Mouse (Mus musculus): ENCODE measurements around the gene Akr1c13. TPM values are rescaled to one million over a fixed set of nuclear protein-coding genes. Genes with fewer than 3 reads are reported as not detected.

Akr1c13 gene
- polyA plus RNA-seq, 1 experiment, result 49.0 TPM

GRCm38 (mm10) chr13:4233536-4234172 lies 42.7 kb downstream of the Akr1c13 start:
- no peak overlapping the region for H3K27ac ChIP-seq (ENCODE audit: insufficient read depth, low read depth, low read length)
- H3K4me3 ChIP-seq (ENCODE audit: insufficient read depth, low read length), result no peak overlapping the region
- no peak for TF ChIP-seq CTCF (IDR thresholded peaks at IDR 0.05; ENCODE audit: low read depth, low read length)
- no peak for TF ChIP-seq POLR2A (IDR thresholded peaks at IDR 0.05; ENCODE audit: borderline replicate concordance, low read depth, low read length)
- no peaks in the 10 kb centered on the region for H3K4me1 ChIP-seq (ENCODE audit: control insufficient read depth, insufficient read depth, low read length)

DNA sequence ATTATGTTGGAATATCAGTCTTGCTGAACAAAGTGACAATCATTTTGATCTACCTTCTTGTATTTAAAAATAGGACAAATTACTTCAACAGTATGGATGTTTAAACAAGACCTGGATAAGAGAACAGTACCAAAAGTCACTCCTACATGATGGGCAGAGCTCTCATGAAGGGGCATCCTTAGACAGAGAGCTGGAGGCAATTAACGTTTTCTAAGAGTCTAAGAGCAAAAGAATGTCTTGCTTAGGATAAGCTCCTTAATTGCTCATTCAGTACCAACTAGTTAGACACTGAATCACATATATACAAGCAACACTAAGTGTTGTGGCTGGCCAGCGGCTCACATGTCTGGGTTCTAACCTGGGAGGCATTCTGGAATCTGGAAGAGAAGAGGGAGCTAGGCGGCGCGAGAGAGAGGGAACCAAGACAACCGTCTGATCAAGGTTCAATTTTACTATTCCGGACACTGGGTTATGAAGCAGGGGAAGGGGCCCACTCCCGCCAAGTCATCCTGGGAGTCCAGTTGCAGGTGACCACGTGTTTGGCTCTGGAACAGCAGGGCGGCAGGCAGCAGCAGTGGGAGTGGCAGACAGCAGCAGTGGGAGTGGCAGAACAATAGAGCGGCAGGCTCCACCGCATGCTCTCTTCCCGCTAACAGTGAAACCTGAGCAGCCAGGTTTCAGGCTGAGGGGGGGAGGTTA lies 54.1 kb downstream of the Akr1c13 start:
- Histone ChIP-seq H3K27ac (ENCODE audit: insufficient read depth, low read depth, low read length) (no peak overlapping the region), H3K4me3 (ENCODE audit: insufficient read depth, low read length) (no peak overlapping the region), H3K4me1 (ENCODE audit: control insufficient read depth, insufficient read depth, low read length) (no peaks in the 10 kb centered on the region)
- no peak for TF ChIP-seq POLR2A (IDR thresholded peaks at IDR 0.05; ENCODE audit: borderline replicate concordance, low read depth, low read length)
- TF ChIP-seq CTCF (IDR thresholded peaks at IDR 0.05; ENCODE audit: low read depth, low read length), result no peak

DNA sequence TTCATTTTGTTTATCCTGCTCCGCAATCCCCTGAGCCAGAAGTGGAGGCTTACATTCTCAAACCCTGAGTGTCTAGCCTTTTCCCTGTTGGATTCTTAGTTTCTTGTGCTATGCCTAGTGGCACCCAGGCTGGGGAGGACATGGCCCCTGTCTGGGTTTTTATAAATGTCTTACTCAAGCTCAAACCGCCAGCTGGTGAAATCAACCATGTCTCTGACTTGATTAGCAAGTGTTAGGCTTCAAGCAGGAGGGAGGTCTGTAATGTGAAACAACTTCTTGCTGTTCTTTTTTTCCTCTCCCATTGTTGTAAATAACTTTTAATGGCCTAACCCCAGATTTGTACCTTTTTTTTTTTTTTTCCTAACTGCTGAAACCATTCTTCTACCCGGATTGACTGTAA lies 58.4 kb downstream of the Akr1c13 start:
- TF ChIP-seq CTCF (IDR thresholded peaks at IDR 0.05; ENCODE audit: low read depth, low read length) (no peak), POLR2A (IDR thresholded peaks at IDR 0.05; ENCODE audit: borderline replicate concordance, low read depth, low read length) (no peak)
- H3K27ac ChIP-seq (ENCODE audit: insufficient read depth, low read depth, low read length), result no peak overlapping the region
- H3K4me3 ChIP-seq (ENCODE audit: insufficient read depth, low read length), result no peak overlapping the region
- no peaks in the 10 kb centered on the region for H3K4me1 ChIP-seq (ENCODE audit: control insufficient read depth, insufficient read depth, low read length)

Other genes with a start within 250 kb of the Akr1c13 start
- gene Ucn3, start 245.8 kb upstream of the Akr1c13 start, polyA plus RNA-seq (2012; ENCODE audit: insufficient read depth, insufficient read length, missing spikeins), result not detected in 2 replicates
- not detected in 2 replicates for gene Akr1c14, start 142.1 kb upstream of the Akr1c13 start, polyA plus RNA-seq (2012; ENCODE audit: insufficient read depth, insufficient read length, missing spikeins)
- not detected in 2 replicates for gene Akr1c18, start 40.5 kb upstream of the Akr1c13 start, polyA plus RNA-seq (2012; ENCODE audit: insufficient read depth, insufficient read length, missing spikeins)
- not detected in 2 replicates for gene Akr1c19, start 37.5 kb downstream of the Akr1c13 start, polyA plus RNA-seq (2012; ENCODE audit: insufficient read depth, insufficient read length, missing spikeins)
- gene Akr1c12, start 88.3 kb downstream of the Akr1c13 start, polyA plus RNA-seq (2012; ENCODE audit: insufficient read depth, insufficient read length, missing spikeins), result 6.1 and 7.4 TPM in 2 replicates
- gene Akr1c6, start 243.2 kb downstream of the Akr1c13 start, polyA plus RNA-seq (2012; ENCODE audit: insufficient read depth, insufficient read length, missing spikeins), result not detected in 2 replicates